Mouse (Mus musculus) ES-CJ7 (cell line): ENCODE data around the gene 4632433K11Rik.
"Not testable (repeated sequence)": the region's sequence is repeated elsewhere in the genome, so short reads cannot be mapped to it uniquely, and the experiment has no call there.

ENCODE experiments used
- DNase-seq: peaks from one replicate; pipeline ENCODE4 v3.0.0; 2011; ENCODE audit warnings: low read depth, low spot score

The 4632433K11Rik gene

DNA sequence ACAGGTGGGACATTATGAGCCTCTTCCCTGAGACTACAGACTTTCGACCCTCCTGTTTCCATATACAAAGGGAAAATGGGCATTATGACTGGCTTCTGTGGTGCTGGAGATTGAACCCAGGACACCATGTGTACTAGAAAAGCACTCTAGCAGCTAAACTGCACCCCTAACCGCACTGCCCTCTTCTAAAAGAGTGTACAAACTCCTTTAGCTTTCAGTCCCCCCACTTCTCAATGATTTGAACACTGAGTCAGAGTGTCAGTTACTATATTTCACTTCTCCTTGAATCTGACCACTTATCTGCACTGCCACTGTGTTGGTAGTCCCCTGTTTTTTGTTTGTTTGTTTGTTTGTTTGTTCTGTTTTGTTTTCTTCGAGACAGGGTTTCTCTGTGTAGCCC, at the start of gene 4632433K11Rik:
Gene 4632433K11Rik, plus strand, starts transcription at position 301 of the 400 bp plus-strand sequence.
- DNase-seq, result no peak

DNA sequence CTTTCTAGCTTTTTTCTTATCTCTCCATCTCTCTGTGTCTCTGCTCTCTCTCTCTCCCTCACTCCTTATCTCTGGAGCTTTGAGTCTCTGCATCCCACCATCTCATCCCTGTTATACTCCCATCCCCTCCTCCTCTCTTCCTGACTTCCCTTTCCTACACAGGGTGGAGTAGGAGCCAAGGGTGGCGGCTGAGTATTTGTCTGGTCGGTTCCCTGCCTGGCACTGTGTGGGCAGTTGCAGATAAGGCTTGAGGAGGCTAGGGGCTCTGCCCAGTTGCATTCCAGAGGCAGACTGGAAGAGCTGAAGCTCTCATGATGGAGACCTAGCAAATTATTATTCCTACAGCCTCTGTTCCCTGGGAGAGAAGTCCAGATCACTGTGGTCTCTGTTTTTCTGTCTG, 45.7 kb upstream of the 4632433K11Rik start:
- no peak for DNase-seq

DNA sequence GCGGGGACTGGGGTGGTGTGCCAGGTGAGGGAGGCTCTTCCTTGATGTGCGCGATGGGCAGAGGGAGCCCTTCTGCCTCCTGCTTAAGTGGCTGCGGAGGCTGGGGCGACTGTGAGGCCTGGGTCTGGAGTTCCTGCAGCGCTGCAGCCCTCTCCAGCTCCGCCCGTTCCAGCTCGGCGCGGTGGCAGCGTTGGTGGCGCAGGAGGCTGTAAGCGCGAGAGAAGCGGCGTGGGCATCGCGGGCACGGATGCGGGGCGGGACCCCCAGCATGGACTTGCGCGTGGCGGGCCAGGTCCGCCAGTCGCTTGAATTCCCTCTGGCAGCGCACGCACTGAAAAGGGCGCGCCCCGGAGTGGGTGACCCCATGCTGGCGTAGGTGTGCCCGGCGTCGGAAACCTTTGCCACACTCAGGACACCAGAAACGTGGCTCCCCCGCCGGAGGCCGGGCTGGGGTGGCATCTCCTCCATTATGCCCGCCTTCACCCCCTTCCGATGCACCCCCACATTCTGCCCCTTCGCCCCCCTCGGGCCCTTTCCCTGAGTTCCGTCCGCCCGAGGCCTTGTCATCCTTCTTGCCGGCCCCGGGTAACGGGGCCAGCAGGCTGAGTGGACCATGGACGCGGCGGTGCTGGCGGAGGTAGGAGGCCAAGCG, 40.4 kb upstream of the 4632433K11Rik start:
- no peak for DNase-seq

DNA sequence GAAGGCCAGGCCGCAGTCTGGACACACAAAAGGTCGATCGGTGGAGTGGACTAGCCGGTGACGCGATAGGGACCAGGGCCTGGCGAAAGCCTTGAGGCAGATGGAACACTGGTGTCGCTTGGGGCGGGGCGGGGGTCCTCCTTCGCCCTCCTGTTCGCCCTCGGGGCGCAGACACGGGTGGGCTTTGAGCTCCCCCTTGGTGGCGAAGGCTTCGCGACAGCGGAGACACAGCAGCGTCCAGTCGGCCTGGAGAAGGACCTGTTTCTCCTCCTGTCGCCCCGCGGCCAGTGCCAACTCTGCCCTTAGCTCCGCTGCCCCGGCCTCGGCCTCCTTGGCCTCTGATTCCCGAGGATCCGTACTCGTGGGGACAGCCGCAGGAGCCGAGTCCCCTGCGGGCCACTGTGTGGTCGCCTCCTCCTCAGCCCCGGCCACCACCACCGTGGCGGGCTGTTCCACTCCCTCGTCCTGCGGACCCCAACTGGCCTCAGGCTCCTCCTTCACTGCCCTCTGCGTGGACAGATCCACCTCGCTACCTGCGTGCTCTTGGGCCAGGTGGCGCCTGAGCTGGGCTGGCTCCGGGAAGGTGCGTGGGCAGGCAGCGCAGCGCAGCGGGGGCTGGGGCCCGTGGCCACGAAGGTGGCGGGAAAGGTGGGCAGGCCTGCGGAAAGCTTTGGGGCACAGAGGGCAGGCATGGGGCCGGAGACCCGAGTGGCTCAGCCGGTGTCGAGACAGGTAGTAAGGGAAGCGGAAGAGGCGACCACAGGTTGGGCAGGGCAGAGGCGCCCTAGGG, 39.7 kb upstream of the 4632433K11Rik start:
- no peak for DNase-seq

DNA sequence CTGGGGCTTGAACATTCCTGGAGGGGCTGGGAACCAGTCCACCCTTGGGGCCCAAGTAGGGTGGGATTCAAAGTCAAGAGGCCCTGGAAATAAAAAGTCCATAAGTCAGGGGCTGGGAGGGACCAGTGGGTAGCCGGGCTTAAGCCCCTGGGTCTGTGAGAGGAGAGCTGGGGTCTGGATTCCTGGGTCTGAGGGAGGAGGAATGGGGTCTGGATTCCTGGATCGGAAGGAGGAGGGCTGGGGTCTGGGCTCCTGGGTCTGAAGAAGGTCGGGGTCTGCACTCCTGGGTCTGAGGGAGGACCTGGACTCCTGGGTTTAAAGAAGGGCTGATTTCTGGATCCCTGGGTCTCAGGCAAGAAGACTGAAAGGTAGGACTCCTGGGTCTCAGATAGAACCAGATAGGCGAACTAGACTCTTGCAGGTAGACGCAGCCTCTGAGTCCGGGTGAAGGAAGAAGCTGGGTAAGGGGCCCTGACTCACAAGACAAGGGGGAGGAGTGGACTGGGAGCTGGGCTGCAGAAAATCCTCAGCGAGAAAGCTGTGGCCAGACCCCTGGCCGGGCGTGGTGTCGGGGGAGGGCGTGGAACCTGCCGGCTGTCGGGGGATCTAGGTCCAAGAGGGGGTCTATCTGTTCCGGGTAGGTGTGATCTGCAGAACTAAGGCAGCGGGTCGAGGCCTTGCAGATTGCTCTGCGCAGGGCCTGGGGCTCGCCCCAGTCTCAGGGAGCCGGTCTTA, 38.5 kb upstream of the 4632433K11Rik start:
- DNase-seq, result no peak

DNA sequence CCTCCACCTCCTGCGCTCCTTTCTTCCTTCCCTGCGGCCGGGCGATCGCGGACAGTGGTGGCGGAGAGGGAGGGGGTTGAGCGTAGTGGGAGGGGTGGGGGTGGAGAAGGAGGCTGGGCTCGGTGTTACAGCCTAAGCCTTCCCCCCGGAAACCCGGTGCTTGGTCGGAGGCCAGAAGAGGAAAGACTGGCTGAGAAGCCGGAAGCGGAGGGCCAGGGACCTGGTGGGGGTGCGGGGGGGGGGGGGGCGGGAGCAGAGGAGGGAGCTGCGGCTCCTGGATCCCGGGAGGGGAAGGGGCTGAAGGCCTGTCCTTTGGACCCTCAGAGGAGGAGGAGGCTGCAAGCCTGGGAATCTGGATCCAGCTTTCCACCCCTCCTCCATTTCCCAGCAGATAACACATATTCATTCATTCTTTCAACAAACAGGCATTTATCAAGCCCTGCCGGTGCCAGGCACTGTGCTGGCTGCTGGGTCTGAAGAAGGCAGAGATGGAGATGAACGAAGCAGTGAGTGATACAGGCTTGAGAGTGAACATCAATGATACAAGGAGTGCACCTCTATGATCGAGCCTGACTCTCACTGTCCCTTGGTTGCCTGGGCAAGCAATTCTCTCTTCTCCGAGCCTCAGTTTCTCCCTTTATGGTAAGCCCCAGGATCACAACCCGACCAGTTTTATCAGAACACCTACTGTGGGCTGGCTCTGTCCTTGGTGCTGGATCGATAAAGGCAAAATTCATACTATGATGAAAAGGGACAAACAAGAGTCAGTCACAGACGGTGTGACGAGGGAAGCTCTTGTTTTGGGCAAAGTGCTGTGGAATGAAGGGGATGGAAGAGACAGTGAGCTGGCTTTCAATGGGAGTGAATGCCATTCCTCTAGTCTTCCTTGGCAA, 37.7 kb upstream of the 4632433K11Rik start, which contains the start of gene Zfp579:
Gene Zfp579, minus strand, starts transcription at position 156 of the 893 bp plus-strand sequence.
- peak; percentile 89 for DNase-seq

DNA sequence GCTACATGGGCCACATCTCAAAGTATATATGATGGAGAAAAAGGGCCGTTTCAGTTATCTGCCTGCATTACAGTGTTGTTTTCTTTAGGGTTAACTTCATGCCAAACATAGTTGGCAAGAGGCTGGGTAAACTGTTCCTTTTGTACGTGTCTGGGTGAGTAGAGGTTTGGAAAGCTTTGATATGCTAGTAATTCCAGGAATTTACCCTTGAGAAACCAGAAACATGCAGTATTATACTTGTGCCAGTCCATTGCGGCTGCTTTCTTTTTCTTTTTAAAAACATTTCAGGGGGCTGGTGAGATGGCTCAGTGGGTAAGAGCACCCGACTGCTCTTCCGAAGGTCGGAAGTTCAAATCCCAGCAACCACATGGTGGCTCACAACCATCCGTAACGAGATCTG, 37.0 kb upstream of the 4632433K11Rik start:
- DNase-seq, result no peak

DNA sequence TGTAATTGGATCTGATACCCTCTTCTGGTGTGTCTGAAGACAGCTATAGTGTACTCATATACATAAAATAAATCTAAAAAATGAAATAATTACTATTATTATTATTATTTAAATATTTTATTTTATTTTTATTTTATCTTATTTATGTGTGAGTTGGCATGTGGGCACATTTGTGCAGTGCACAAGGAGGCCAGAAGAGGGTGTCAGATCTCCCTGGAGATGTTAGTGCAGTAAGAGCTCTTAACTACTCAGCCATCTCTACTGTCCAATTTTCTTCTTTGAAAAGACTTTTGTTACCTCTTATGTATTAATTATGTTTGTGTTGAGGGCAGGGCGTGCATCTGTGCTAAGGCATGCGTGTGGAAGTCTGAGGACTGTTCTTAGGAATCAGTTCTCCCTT, 34.0 kb upstream of the 4632433K11Rik start:
- no peak for DNase-seq

DNA sequence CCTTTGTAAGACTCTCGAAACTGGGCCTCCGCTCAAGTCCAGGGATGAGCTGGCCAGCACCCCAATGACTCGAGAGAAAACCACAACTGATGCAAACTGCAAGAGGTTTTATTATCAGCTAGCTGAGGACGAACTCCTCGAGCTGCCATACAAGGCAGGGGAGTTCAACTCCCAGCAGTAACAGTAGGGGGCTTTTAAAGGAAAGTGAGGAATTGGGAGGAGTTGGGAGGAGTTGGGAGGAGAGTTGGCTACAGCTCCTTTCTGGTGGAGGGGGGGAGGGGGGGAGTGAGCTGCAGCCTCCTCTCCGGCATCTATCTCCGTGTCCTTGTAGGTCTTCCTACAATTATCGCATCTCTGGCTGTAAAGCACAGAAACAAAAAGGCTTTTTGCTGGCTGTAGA, 31.0 kb upstream of the 4632433K11Rik start:
- peak; percentile 56 for DNase-seq

DNA sequence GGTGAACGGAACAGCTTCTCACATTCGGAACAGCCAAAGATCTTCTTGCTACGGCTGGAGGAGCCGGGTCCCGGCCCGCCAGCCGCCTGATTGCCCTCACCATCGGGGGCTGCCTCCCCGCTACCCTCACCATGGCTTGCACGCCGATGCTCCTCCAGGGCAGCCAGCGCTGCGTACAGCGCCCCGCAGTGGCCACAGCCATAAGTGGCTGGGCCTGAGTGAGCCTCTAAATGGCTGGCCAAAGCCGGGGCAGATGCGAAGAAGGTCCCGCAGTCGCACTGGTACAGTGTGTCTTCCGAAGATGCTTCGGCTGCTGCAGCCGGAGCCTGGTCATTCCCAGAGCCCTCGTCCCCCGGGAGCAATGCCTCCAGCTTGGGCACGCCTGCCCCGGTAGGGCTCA, 25.7 kb upstream of the 4632433K11Rik start:
- DNase-seq, result peak; percentile 68

DNA sequence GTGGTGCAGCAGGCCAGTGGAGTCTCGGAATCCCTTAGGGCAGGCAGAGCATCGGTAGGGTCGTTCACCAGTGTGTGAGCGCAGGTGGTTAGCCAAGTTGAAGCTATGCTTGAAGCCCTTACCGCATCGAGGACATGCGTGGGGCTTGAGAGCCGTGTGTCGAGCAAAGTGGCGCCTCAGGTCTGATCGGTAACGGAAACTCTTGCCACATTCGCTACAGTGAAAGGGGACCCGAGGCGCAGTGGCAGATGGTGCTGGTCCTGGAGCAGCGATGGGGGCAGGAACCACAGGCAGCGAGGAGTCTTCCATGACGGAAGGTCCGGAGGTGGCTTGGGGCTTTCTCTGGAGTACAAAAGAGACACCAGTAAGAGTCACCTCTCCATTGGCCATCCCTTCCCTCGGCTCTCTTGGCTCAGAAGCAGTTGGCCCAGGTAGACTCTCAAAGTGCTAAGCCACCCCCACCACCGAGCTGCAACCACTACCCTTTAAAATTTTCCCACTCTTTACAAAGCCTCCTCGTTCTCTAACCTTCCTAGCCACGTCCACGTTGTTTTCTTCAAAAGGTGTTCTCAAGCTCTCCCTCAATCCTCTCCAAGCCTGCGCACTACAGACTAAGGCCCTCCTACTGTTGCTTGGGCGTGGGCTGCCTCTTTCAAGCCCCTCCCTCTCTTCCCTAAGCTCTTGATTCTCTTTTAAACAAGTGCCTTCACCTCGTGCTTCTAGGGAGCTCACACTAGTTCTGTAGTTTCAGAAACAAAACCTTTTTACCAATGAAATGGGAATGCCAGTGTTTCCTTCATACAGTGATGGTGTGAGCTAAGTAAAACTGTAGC, 21.0 kb upstream of the 4632433K11Rik start:
- DNase-seq, result peak; percentile 94

DNA sequence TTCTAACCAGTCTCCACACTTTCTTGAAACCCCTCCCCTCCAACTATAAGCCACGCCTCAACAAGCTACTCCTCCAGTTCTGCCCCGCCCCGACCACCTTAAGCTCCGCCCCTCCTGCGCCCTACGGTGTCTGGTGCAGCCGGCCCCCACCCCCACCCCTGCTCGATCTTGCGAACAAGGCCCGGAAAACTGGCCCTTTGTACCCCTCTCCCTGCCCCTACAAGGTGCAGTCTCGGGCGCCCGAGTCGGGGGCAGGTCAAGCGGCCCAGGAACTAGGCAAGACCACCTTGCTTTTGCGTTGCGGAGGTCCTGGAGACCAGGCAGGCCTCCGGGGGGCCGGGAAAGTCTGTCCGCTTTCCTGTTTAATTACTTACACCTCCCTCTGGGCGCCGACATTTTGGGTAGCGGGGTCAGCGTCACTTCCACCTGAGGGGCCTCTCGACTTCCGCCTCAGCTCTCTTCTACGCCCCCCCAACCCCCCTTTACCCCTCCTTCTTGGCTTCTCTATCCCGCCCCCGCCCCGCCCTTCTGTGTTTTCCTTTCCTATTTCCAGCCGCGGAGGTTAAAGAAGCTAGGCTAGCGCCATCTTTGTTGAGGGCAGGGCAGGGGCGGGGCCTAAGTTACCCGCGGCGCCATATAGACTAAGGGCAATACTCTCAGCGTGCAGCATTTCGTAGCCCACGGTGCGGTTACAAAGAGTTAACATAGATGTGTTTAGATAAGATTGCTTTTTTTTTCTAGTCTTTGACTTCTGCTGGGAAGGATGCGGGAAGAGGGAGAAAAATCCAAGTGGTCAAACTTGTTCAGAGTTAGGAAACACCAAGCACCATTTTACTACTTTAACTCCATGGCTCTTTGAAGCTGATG, 19.4 kb upstream of the 4632433K11Rik start, which contains the start of the genes Zfp524 and Fiz1:
Gene Zfp524, plus strand, starts transcription at position 165 of the 867 bp plus-strand sequence.
Gene Fiz1, minus strand, starts transcription at position 447 of the 867 bp plus-strand sequence.
- DNase-seq, result peak; percentile 97

DNA sequence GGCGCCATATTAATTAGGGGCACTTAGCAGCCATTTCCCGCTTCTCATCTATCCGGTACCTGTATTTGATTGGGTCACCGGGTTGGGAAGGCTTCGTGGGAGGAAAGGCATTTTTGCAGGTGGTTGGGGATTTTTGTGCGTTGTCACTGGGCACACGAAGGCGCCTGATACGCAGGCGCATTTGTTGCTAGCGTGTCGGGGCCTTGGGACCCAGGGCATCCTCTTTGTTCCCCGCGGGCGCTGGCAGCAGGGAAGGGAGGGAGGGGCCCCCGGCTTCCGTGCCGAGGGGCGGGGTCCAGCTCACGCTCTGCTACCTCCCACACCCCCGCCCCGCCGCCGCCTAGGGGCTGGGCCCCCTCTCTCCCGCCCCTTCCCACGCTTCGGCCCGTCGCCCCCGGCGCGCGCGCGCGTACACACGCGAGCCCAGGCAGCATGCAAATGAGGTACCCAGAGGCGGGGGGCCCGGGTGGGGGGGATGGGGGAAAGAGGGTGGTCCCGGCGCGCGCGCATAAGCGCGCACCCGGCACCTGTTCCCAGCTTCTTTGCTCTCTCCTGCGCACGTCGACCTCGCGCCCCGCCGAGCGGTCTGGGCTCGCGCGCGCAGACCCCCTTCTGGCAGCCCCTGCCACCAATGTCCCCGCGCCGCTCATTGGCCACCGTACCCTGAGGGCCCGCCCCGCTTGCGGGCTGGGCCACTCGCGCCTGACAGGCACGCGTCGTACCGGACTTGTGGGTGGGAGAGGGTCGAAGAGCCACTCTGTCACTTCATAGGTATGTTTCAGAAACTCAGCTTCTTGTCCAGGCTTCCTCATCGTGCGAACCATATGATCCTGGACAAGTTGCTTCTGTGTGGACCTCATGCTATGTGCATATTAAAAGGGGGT, 18.6 kb upstream of the 4632433K11Rik start, which contains the start of gene Gm44973:
Gene Gm44973, plus strand, starts transcription at position 379 of the 884 bp plus-strand sequence.
- DNase-seq, result peak; percentile 95

DNA sequence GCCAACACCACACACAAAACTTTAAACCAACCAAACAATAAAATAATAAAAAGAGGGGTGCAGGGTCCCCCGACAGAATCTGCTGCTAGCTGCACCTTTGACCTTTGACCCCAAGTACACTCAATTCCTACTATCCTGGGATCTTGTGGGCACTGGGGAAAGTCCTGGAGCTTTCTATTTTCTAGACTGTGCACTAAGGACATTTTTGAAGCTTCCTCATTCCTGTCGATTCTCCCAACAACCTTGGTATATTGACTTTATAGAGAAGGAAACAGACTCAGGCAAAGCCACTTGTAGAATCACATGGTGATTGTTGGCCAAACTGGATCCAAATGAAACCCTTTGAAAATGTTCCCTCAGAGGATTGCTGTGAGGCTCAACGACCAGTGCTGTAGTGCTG, 17.9 kb upstream of the 4632433K11Rik start:
- DNase-seq, result no peak

DNA sequence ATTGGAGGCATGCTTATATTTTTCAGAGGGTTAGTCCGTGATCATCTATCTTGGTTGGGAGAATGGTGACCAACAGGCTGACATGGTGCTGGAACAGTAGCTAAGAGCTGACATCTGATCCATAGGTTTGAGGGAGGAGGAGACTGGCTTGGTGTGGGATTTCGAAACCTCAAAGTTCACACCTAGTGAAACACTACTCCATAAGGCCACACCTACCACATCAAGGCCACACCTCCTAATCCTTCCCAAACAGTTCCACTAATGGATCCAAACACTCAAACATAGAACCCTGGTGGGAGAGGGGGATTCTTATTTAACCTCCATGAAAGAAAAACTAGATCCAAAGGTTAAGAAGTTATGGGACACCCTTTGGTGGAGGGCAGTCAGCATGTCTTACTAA, 17.0 kb upstream of the 4632433K11Rik start:
- DNase-seq, result peak; percentile 45

DNA sequence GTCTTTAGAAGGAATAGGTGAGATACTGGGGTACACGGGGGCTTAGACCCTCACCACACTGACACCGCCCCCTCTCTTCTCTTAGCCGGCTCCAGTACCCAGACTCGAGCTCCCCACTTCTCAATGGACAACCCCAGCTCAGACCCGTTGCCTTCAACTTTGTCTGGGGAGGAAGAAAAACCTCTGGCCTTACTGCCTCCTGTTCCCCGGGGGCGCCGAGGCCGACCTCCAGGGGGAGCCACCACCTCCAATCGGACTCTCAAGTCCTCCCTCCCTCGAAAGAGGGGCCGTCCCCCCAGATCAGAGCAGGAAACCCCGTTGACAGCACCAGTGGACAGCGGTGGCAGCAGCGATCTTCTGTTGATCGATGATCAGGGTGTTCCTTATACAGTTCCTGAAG, 16.6 kb upstream of the 4632433K11Rik start:
- peak; percentile 67 for DNase-seq

DNA sequence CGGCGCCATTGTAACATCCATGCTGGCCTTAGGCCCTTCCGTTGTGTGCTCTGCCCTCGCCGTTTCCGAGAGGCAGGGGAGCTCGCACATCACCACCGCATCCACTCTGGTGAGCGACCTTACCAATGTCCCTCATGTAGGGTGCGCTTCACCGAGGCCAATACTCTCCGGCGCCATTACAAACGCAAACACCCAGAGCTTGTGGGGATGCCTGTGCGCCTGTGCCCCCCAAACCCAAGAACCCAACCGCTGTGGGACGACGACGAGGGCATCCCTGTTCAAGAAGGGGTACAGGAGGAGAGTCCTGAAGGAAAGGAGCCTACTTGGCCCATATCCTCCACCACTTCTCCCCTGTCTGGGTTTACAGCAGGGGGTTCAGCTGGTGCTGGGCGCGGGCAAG, 16.0 kb upstream of the 4632433K11Rik start:
- DNase-seq, result no peak

DNA sequence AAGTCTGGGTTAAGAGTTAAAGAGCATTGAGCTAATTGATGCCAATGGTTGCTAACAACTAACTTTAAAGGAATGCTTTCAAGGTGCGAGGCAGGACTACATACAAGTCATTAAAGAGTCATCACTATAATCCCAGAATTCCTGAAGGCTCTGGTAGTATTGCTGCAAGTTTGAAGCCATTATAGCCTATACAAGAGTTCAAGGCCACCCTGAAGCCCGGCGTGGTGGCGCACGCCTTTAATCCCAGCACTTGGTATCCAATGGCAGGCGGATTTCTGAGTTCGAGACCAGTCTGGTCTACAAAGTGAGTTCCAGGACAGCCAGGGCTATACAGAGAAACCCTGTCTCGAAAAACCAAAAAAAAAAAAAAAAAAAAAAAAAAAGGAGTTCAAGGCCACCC, 14.3 kb upstream of the 4632433K11Rik start:
- DNase-seq, result not testable (repeated sequence)
